Mouse (Mus musculus): ENCODE measurements around the gene R3hdm1. TPM values are rescaled to one million over a fixed set of nuclear protein-coding genes. Genes with fewer than 3 reads are reported as not detected.

Gene R3hdm1
- polyA plus RNA-seq, 3 experiments from 2014 or later, result 85.4 to 134 (median 108) TPM

Other genes with a start within 250 kb of the R3hdm1 start
- gene Map3k19, start 248.3 kb upstream of the R3hdm1 start, polyA plus RNA-seq (2017; shearing (Covaris generic)), result 1 to 10 TPM in 1 of 3 experiments, under 1 TPM in 1, not detected in 1; 0.32 to 1.2 TPM
- 10 to 100 TPM; 48.3 to 83.3 (median 61.6) TPM for gene Rab3gap1, start 234.5 kb upstream of the R3hdm1 start, polyA plus RNA-seq (2017; shearing (Covaris generic))
- gene Zranb3, start 254 bp upstream of the R3hdm1 start, polyA plus RNA-seq (2017; shearing (Covaris generic)), result 1 to 10 TPM in 2 of 3 experiments, under 1 TPM in 1; 0.94 to 5.1 (median 1.6) TPM
- 10 to 100 TPM; 42.8 to 70.2 (median 61.6) TPM for gene Ubxn4, start 140.7 kb downstream of the R3hdm1 start, polyA plus RNA-seq (2017; shearing (Covaris generic))
- gene Lct, start 225.0 kb downstream of the R3hdm1 start, polyA plus RNA-seq (2017; shearing (Covaris generic)), result under 1 TPM; 0.08 to 0.53 (median 0.17) TPM

All from inflammation-experienced regulatory T-cells, adult 6 months (primary cell).